Mouse (Mus musculus): ENCODE results near the gene Top2a. TPM values are rescaled to one million over a fixed set of nuclear protein-coding genes. Genes with fewer than 3 reads are reported as not detected.
A peak's percentile ranks its signal among the peaks of the same experiment; 100 is the strongest.

The Top2a gene
- total and polyA plus RNA-seq, 3 experiments, result 385 to 444 (median 400) TPM

- dilution Hi-C loops (cut with MboI; ENCODE audit: extremely low pct_ligation_motif_present, extremely low pct_unique_long_range_greater_than_20kb, low sequenced_read_pairs) (no loop called here), in situ Hi-C loops (cut with MboI; ENCODE audit: low pct_ligation_motif_present, low pct_unique_long_range_greater_than_20kb, low sequenced_read_pairs) (no loop called here)
- Histone ChIP-seq H3K4me2 (ENCODE audit: insufficient read depth, low read depth, poor library complexity, severe bottlenecking) (peak overlapping the region; percentile 90), H3K9ac (ENCODE audit: insufficient read depth, low read depth) (peak overlapping the region; percentile 45), H3K27ac (ENCODE audit: insufficient read depth, low read depth) (peak overlapping the region; percentile 55), H3K9me3 (replicated peaks; ENCODE audit: low read length) (no peaks in the 10 kb centered on the region), H3K4me3 (replicated peaks in 1 of 3; ENCODE audit: low read depth in 2 of 3, low read length in 2 of 3, poor library complexity in 1 of 3) (peak overlapping the region; percentile 4 to 43 (median 36)), H3K79me2 (replicated peaks; ENCODE audit: control insufficient read depth, extremely low read depth, insufficient read depth, poor library complexity, severe bottlenecking) (0 out of 2 replicates have a peak, but pooled peaks cover 3% of the 10 kb centered on the region), H3K27me3 (replicated peaks) (no peaks in the 10 kb centered on the region), H3K4me1 (ENCODE audit: control insufficient read depth in 1 of 2, insufficient read depth in 2 of 2) (peaks cover 35 to 85% of the 10 kb centered on the region in 2 experiments), H3K36me3 (replicated peaks in 1 of 2; ENCODE audit: control insufficient read depth in 1 of 2, insufficient read depth in 1 of 2, low read length in 1 of 2) (peaks cover 21 to 56% of the 10 kb centered on the region in 2 experiments)
- no peak for DNase-seq (ENCODE audit: extremely low read depth)
- TF ChIP-seq NRF1 (IDR thresholded peaks at IDR 0.05; ENCODE audit: low read depth, low read length), result no peak
- TF ChIP-seq CHD2 (IDR thresholded peaks at IDR 0.05; ENCODE audit: low read length), result no peak
- TF ChIP-seq CTCF (conservative IDR thresholded peaks at IDR 0.05 in 1 of 2, IDR thresholded peaks at IDR 0.05 in 1 of 2; ENCODE audit: low read depth in 2 of 2, low read length in 2 of 2), result no peak
- TF ChIP-seq ZC3H11A (IDR thresholded peaks at IDR 0.05; ENCODE audit: low read depth, low read length), result no peak
- TF ChIP-seq E2F4 (IDR thresholded peaks at IDR 0.05; ENCODE audit: insufficient replicate concordance, low read depth, low read length), result no peak
- TF ChIP-seq MXI1 (IDR thresholded peaks at IDR 0.05; ENCODE audit: low read depth, low read length), result no peak; the same call in 1 of the 2 replicates
- no peak for TF ChIP-seq TBP (conservative IDR thresholded peaks at IDR 0.05; ENCODE audit: low read depth, low read length)
- TF ChIP-seq ZMIZ1 (IDR thresholded peaks at IDR 0.05; ENCODE audit: low read depth, low read length), result no peak
- no peak for TF ChIP-seq JUN (IDR thresholded peaks at IDR 0.05; ENCODE audit: insufficient read depth, low read depth, low read length)
- no peak for TF ChIP-seq TCF12 (IDR thresholded peaks at IDR 0.05; ENCODE audit: low read depth, low read length)
- TF ChIP-seq USF2 (conservative IDR thresholded peaks at IDR 0.05; ENCODE audit: low read depth, low read length), result no peak
- TF ChIP-seq SIN3A (IDR thresholded peaks at IDR 0.05; ENCODE audit: low read length), result no peak
- no peak for TF ChIP-seq ZKSCAN1 (IDR thresholded peaks at IDR 0.05; ENCODE audit: borderline replicate concordance, low read depth, low read length)
- no peak for TF ChIP-seq GABPA (IDR thresholded peaks at IDR 0.05; ENCODE audit: insufficient replicate concordance, low read depth, low read length)
These were observed 59.8 kb downstream of the Top2a start for GRCm38 (mm10) chr11:98964201-98964615.

GRCm38 (mm10) chr11:98963191-98964021 lies 60.6 kb downstream of the Top2a start:
- in situ Hi-C loops (cut with MboI; ENCODE audit: low pct_ligation_motif_present, low pct_unique_long_range_greater_than_20kb, low sequenced_read_pairs), result no loop called here
- peaks cover 17 to 48% of the 10 kb centered on the region in 2 experiments for H3K36me3 ChIP-seq (replicated peaks in 1 of 2; ENCODE audit: control insufficient read depth in 1 of 2, insufficient read depth in 1 of 2, low read length in 1 of 2)
- peak overlapping the region; percentile 4 to 43 (median 36) for H3K4me3 ChIP-seq (replicated peaks in 1 of 3; ENCODE audit: low read depth in 2 of 3, low read length in 2 of 3, poor library complexity in 1 of 3)
- H3K27me3 ChIP-seq (replicated peaks), result no peaks in the 10 kb centered on the region
- peaks cover 31 to 78% of the 10 kb centered on the region in 2 experiments for H3K4me1 ChIP-seq (ENCODE audit: control insufficient read depth in 1 of 2, insufficient read depth in 2 of 2)
- dilution Hi-C loops (cut with MboI; ENCODE audit: extremely low pct_ligation_motif_present, extremely low pct_unique_long_range_greater_than_20kb, low sequenced_read_pairs), result no loop called here
- H3K4me2 ChIP-seq (ENCODE audit: insufficient read depth, low read depth, poor library complexity, severe bottlenecking), result peak overlapping the region; percentile 90
- H3K79me2 ChIP-seq (replicated peaks; ENCODE audit: control insufficient read depth, extremely low read depth, insufficient read depth, poor library complexity, severe bottlenecking), result 0 out of 2 replicates have a peak, but pooled peaks cover 3% of the 10 kb centered on the region
- peak overlapping the region; percentile 45 for H3K9ac ChIP-seq (ENCODE audit: insufficient read depth, low read depth)
- peak; percentile 88 for DNase-seq (ENCODE audit: extremely low read depth)
- H3K9me3 ChIP-seq (replicated peaks; ENCODE audit: low read length), result no peaks in the 10 kb centered on the region
- peak overlapping the region; percentile 16 for H3K27ac ChIP-seq (ENCODE audit: insufficient read depth, low read depth)
- TF ChIP-seq MEF2A (IDR thresholded peaks at IDR 0.05; ENCODE audit: borderline replicate concordance, low read depth, low read length) (0 out of 2 replicates have a peak, but pooled peaks have one; percentile 15), ZC3H11A (IDR thresholded peaks at IDR 0.05; ENCODE audit: low read depth, low read length) (no peak), TCF12 (IDR thresholded peaks at IDR 0.05; ENCODE audit: low read depth, low read length) (peak; percentile 57; the same call in 1 of the 2 replicates), SMC3 (IDR thresholded peaks at IDR 0.05; ENCODE audit: low read depth, low read length) (peak; percentile 18; the same call in 1 of the 2 replicates), EP300 (IDR thresholded peaks at IDR 0.05; ENCODE audit: low read length) (no peak), MAZ (IDR thresholded peaks at IDR 0.05; ENCODE audit: low read depth, low read length) (peak; percentile 74), SIN3A (IDR thresholded peaks at IDR 0.05; ENCODE audit: low read length) (0 out of 2 replicates have a peak, but pooled peaks have one; percentile 25), RCOR1 (conservative IDR thresholded peaks at IDR 0.05; ENCODE audit: low read depth, low read length) (0 out of 2 replicates have a peak, but pooled peaks have one; percentile 24), IRF4 (IDR thresholded peaks at IDR 0.05; ENCODE audit: low read depth, low read length) (peak; percentile 60; the same call in 1 of the 2 replicates), BHLHE40 (IDR thresholded peaks at IDR 0.05; ENCODE audit: low read depth, low read length) (peak; percentile 38; the same call in 1 of the 2 replicates), ETS1 (conservative IDR thresholded peaks at IDR 0.05; ENCODE audit: low read depth, low read length) (peak; percentile 62), MAX (IDR thresholded peaks at IDR 0.05; ENCODE audit: low read length) (0 out of 2 replicates have a peak, but pooled peaks have one; percentile 24), USF2 (conservative IDR thresholded peaks at IDR 0.05; ENCODE audit: low read depth, low read length) (no peak), ELF1 (IDR thresholded peaks at IDR 0.05; ENCODE audit: low read depth, low read length) (peak; percentile 75), NRF1 (IDR thresholded peaks at IDR 0.05; ENCODE audit: low read depth, low read length) (peak; percentile 41; the same call in 1 of the 2 replicates), CHD2 (IDR thresholded peaks at IDR 0.05; ENCODE audit: low read length) (peak; percentile 87), JUND (conservative IDR thresholded peaks at IDR 0.05; ENCODE audit: low read depth, low read length) (no peak), MXI1 (IDR thresholded peaks at IDR 0.05; ENCODE audit: low read depth, low read length) (no peak; the same call in 1 of the 2 replicates), POLR2A (IDR thresholded peaks at IDR 0.05; ENCODE audit: low read depth, low read length) (peak; percentile 50)

Measured in CH12.LX (cell line).